Mouse (Mus musculus): Measurements from ENCODE around the gene Gpbp1. TPM values are rescaled to one million over a fixed set of nuclear protein-coding genes. Genes with fewer than 3 reads are reported as not detected.
A peak's percentile ranks its signal among the peaks of the same experiment; 100 is the strongest.

The Gpbp1 gene
- polyA plus RNA-seq, 1 experiment = 188 TPM

DNA sequence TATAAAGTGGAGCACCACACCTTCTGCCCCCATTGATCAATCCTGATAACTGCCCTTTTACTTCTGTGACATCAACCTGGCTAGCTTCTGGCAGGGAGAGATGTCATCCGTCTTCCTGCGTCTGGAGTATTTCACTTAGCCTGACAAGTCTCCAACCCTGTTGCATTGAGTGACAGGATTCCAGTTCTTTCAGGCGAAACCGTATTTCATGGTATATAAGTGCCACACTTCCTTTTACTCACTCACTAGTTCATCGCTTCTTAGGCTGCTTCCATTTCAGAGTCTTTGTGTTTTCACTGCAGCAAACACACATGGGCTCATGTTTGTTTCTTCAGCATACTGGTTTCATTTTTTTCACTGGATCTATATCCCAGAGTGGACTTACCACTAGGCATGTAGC, 19.5 kb upstream of the Gpbp1 start:
- Histone ChIP-seq H3K27ac (ENCODE audit: insufficient read depth, low read length) (no peak overlapping the region), H3K4me1 (ENCODE audit: control insufficient read depth, insufficient read depth, low read length) (peaks cover 2% of the 10 kb centered on the region), H3K9ac (ENCODE audit: low read depth, poor library complexity, severe bottlenecking) (no peak overlapping the region), H3K9me3 (replicated peaks; ENCODE audit: control insufficient read depth, insufficient read depth, low read length, poor library complexity, severe bottlenecking) (peaks cover 5% of the 10 kb centered on the region; the same call in 1 of the 2 replicates), H3K27me3 (ENCODE audit: control insufficient read depth, insufficient read depth, low read length, poor library complexity, severe bottlenecking) (no peaks in the 10 kb centered on the region), H3K4me3 (ENCODE audit: low read depth, low read length) (no peak overlapping the region), H3K36me3 (ENCODE audit: control insufficient read depth, insufficient read depth, low read length, poor library complexity, severe bottlenecking) (no peaks in the 10 kb centered on the region)
- TF ChIP-seq CTCF (IDR thresholded peaks at IDR 0.05; ENCODE audit: low read depth, low read length) (no peak), EP300 (IDR thresholded peaks at IDR 0.05; ENCODE audit: insufficient read depth, low read depth, low read length) (no peak), POLR2A (IDR thresholded peaks at IDR 0.05; ENCODE audit: insufficient read depth, low read length) (no peak)

DNA sequence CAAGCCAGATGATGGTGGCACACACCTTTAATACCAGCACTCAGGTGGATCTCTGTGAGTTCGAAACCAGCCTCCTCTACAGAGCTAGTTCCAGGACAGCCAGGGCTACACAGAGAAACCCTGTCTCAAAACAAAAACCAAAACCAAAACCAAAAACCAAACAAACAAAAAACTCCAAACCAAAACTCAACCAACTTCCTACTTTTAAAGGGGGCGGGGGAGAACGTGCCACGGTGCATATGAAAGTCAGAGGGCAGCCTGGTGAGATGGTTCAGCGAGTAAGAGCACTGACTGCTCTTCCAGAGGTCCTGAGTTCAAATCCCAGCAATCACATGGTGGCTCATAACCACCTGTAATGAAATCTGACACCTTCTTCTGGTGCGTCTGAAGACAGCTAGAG, 18.7 kb upstream of the Gpbp1 start:
- TF ChIP-seq EP300 (IDR thresholded peaks at IDR 0.05; ENCODE audit: insufficient read depth, low read depth, low read length) = no peak
- TF ChIP-seq CTCF (IDR thresholded peaks at IDR 0.05; ENCODE audit: low read depth, low read length) = no peak
- TF ChIP-seq POLR2A (IDR thresholded peaks at IDR 0.05; ENCODE audit: insufficient read depth, low read length) = no peak
- Histone ChIP-seq H3K4me1 (ENCODE audit: control insufficient read depth, insufficient read depth, low read length) (peaks cover 2% of the 10 kb centered on the region), H3K9me3 (replicated peaks; ENCODE audit: control insufficient read depth, insufficient read depth, low read length, poor library complexity, severe bottlenecking) (peaks cover 5% of the 10 kb centered on the region; the same call in 1 of the 2 replicates), H3K4me3 (ENCODE audit: low read depth, low read length) (no peak overlapping the region), H3K27ac (ENCODE audit: insufficient read depth, low read length) (no peak overlapping the region), H3K27me3 (ENCODE audit: control insufficient read depth, insufficient read depth, low read length, poor library complexity, severe bottlenecking) (no peaks in the 10 kb centered on the region), H3K36me3 (ENCODE audit: control insufficient read depth, insufficient read depth, low read length, poor library complexity, severe bottlenecking) (no peaks in the 10 kb centered on the region), H3K9ac (ENCODE audit: low read depth, poor library complexity, severe bottlenecking) (no peak overlapping the region)

DNA sequence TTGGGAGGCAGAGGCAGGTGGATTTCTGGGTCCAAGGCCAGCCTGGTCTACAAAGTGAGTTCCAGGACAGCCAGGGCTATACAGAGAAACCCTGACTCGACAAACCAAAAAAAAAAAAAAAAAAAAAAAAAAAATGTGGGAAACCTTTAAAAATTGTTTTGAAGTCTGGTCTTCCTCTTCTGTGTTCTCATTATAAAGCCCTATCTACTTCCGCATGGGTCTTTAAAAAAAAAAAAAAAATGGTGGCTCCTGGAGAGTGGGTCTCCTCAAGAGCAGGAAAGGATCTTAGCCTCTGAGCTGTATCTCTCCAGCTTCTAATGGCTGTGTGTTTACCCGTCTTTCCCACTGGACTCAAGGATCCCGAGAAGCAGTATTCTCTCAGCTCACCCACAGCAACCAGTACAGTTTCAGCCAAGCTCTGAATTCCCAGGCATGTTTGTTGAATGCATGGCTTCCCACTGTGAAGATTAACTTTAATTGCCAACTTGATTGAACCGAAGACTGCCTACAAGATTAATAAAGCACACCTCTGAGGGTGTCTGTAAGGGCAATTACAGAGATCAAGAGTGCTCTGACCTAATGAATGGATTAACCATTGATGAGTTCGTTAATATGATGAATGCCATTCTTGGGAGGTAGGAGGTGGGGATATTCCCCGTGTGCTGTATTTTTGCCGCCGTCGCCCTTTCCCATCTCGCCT, 4.6 kb upstream of the Gpbp1 start:
- Histone ChIP-seq H3K9me3 (replicated peaks; ENCODE audit: control insufficient read depth, insufficient read depth, low read length, poor library complexity, severe bottlenecking) (peaks cover 13% of the 10 kb centered on the region), H3K4me3 (ENCODE audit: low read depth, low read length) (no peak overlapping the region), H3K9ac (ENCODE audit: low read depth, poor library complexity, severe bottlenecking) (no peak overlapping the region), H3K4me1 (ENCODE audit: control insufficient read depth, insufficient read depth, low read length) (no peaks in the 10 kb centered on the region), H3K36me3 (ENCODE audit: control insufficient read depth, insufficient read depth, low read length, poor library complexity, severe bottlenecking) (no peaks in the 10 kb centered on the region), H3K27ac (ENCODE audit: insufficient read depth, low read length) (no peak overlapping the region), H3K27me3 (ENCODE audit: control insufficient read depth, insufficient read depth, low read length, poor library complexity, severe bottlenecking) (peaks cover 3% of the 10 kb centered on the region; the same call in 1 of the 2 replicates)
- no peak for TF ChIP-seq POLR2A (IDR thresholded peaks at IDR 0.05; ENCODE audit: insufficient read depth, low read length)
- TF ChIP-seq EP300 (IDR thresholded peaks at IDR 0.05; ENCODE audit: insufficient read depth, low read depth, low read length) = no peak
- no peak for TF ChIP-seq CTCF (IDR thresholded peaks at IDR 0.05; ENCODE audit: low read depth, low read length)

DNA sequence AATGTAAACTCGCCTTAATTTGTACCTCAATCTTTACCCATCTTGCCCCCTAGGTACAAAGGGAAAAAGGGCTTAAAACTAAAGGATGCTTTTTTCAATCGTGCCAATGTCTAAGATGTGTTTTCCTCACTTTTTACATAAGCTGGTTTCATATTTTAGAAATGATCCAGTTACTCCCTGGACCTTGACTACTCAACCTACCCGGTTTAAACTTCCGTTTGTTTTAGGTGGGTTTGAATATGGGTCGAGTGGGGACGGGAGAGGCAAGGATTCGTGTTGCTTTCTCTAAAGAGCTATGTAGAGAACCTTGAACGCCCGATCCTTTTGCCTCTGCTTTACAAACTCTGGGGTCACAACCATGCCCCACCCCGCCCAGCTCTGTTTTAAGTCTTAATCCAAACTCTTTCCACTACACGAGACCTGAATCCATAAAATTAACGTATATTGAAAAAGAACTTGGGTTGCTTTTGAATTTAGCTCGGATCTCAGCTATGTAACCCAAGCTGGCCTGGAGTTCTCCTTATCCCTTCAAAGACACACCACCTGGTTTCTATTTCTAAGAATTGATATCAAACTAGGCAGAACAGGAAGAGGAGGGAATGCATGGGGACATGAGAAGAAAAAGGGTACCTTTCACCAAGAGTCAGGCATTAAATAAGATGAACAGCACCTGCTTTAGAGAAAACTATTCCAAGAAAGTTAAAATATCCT, 1.3 kb upstream of the Gpbp1 start:
- no peaks in the 10 kb centered on the region for H3K9me3 ChIP-seq (replicated peaks; ENCODE audit: control insufficient read depth, insufficient read depth, low read length, poor library complexity, severe bottlenecking)
- no peak overlapping the region for H3K27ac ChIP-seq (ENCODE audit: insufficient read depth, low read length)
- no peak for TF ChIP-seq EP300 (IDR thresholded peaks at IDR 0.05; ENCODE audit: insufficient read depth, low read depth, low read length)
- no peak for TF ChIP-seq POLR2A (IDR thresholded peaks at IDR 0.05; ENCODE audit: insufficient read depth, low read length)
- no peak for TF ChIP-seq CTCF (IDR thresholded peaks at IDR 0.05; ENCODE audit: low read depth, low read length)
- H3K27me3 ChIP-seq (ENCODE audit: control insufficient read depth, insufficient read depth, low read length, poor library complexity, severe bottlenecking) = peaks cover 3% of the 10 kb centered on the region; the same call in 1 of the 2 replicates
- peak overlapping the region; percentile 87 for H3K9ac ChIP-seq (ENCODE audit: low read depth, poor library complexity, severe bottlenecking)
- no peaks in the 10 kb centered on the region for H3K4me1 ChIP-seq (ENCODE audit: control insufficient read depth, insufficient read depth, low read length)
- H3K4me3 ChIP-seq (ENCODE audit: low read depth, low read length) = peak overlapping the region; percentile 12; the same call in 1 of the 2 replicates
- peaks cover 6% of the 10 kb centered on the region for H3K36me3 ChIP-seq (ENCODE audit: control insufficient read depth, insufficient read depth, low read length, poor library complexity, severe bottlenecking)

DNA sequence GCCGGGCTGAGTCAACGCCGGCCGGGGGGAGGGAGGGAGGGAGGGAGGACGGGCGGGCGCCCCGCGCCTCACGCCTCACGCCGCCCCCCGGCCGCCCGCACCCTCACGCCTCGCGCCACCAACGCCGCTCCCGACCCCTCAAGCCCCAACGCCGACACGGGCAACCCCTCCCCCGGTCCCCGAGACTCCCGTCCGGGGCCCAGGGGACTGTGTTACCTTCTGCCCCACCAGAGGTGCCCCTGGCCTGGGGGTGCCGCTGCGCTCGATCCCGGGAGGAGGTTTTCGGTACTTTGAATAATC, 459 bp downstream of the Gpbp1 start:
- TF ChIP-seq POLR2A (IDR thresholded peaks at IDR 0.05; ENCODE audit: insufficient read depth, low read length) (no peak), EP300 (IDR thresholded peaks at IDR 0.05; ENCODE audit: insufficient read depth, low read depth, low read length) (no peak), CTCF (IDR thresholded peaks at IDR 0.05; ENCODE audit: low read depth, low read length) (no peak)
- Histone ChIP-seq H3K9ac (ENCODE audit: low read depth, poor library complexity, severe bottlenecking) (peak overlapping the region; percentile 99), H3K9me3 (replicated peaks; ENCODE audit: control insufficient read depth, insufficient read depth, low read length, poor library complexity, severe bottlenecking) (no peaks in the 10 kb centered on the region), H3K27ac (ENCODE audit: insufficient read depth, low read length) (peak overlapping the region; percentile 71), H3K36me3 (ENCODE audit: control insufficient read depth, insufficient read depth, low read length, poor library complexity, severe bottlenecking) (peaks cover 10% of the 10 kb centered on the region), H3K4me1 (ENCODE audit: control insufficient read depth, insufficient read depth, low read length) (no peaks in the 10 kb centered on the region), H3K4me3 (ENCODE audit: low read depth, low read length) (peak overlapping the region; percentile 76), H3K27me3 (ENCODE audit: control insufficient read depth, insufficient read depth, low read length, poor library complexity, severe bottlenecking) (peaks cover 3% of the 10 kb centered on the region; the same call in 1 of the 2 replicates)

Data from ES-Bruce4 (cell line).